Mouse (Mus musculus) retina, adult 2 months (tissue): ENCODE measurements around the gene Cggbp1.

Experiments used
- DNase-seq: peaks from one replicate; pipeline ENCODE4 v3.0.0-alpha.2; 2012; ENCODE audit warnings: low read depth, low spot score

Cggbp1 gene

GRCm38 (mm10) chr16:64873416-64874305 is 21.9 kb downstream of the Cggbp1 start:
- DNase-seq = peak; percentile 65

- DNase-seq = no peak
Measured at GRCm38 (mm10) chr16:64875384-64875783, 23.6 kb downstream of the Cggbp1 start.

GRCm38 (mm10) chr16:64875822-64876221 is 24.0 kb downstream of the Cggbp1 start:
- no peak for DNase-seq

GRCm38 (mm10) chr16:64876631-64877265 is 25.0 kb downstream of the Cggbp1 start:
- DNase-seq = no peak

GRCm38 (mm10) chr16:64877314-64877713 is 25.5 kb downstream of the Cggbp1 start:
- no peak for DNase-seq

GRCm38 (mm10) chr16:64878611-64879132 is 26.9 kb downstream of the Cggbp1 start:
- no peak for DNase-seq

GRCm38 (mm10) chr16:64879735-64880134 is 27.9 kb downstream of the Cggbp1 start:
- DNase-seq = no peak

GRCm38 (mm10) chr16:64880986-64881385 is 29.2 kb downstream of the Cggbp1 start:
- no peak for DNase-seq

GRCm38 (mm10) chr16:64881442-64881841 is 29.6 kb downstream of the Cggbp1 start:
- no peak for DNase-seq

- DNase-seq = no peak
Measured at GRCm38 (mm10) chr16:64883896-64884295, 32.1 kb downstream of the Cggbp1 start.

- DNase-seq = no peak
Measured at GRCm38 (mm10) chr16:64884420-64884838, 32.6 kb downstream of the Cggbp1 start.

- no peak for DNase-seq
Measured at GRCm38 (mm10) chr16:64885142-64885541, 33.3 kb downstream of the Cggbp1 start.

GRCm38 (mm10) chr16:64885547-64885946 is 33.8 kb downstream of the Cggbp1 start:
- no peak for DNase-seq

GRCm38 (mm10) chr16:64889496-64889895 is 37.7 kb downstream of the Cggbp1 start:
- DNase-seq = no peak

- no peak for DNase-seq
Measured at GRCm38 (mm10) chr16:64899084-64899483, 47.3 kb downstream of the Cggbp1 start.

GRCm38 (mm10) chr16:64903328-64903727 is 51.5 kb downstream of the Cggbp1 start:
- no peak for DNase-seq

- no peak for DNase-seq
Measured at GRCm38 (mm10) chr16:64907112-64907511, 55.3 kb downstream of the Cggbp1 start.

- DNase-seq = no peak
Measured at GRCm38 (mm10) chr16:64908747-64909146, 57.0 kb downstream of the Cggbp1 start.
